Mouse (Mus musculus) G1E (cell line): ENCODE results near the gene Luzp1.

Experiments used
- CTCF ChIP-seq: IDR thresholded peaks from 2 replicates; pipeline ENCODE4 v1.5.1; 2012; ENCODE audit warnings: low read depth, low read length, inconsistent platforms, mixed read lengths
- GATA2 ChIP-seq: IDR thresholded peaks from 2 replicates; pipeline ENCODE4 v1.6.1; 2012; ENCODE audit warnings: low read depth, low read length, inconsistent platforms, borderline replicate concordance
- TAL1 ChIP-seq: conservative IDR thresholded peaks from 2 replicates; pipeline ENCODE4 v1.6.1; 2012; ENCODE audit warnings: low read depth, low read length, inconsistent platforms, mixed read lengths

- TF ChIP-seq CTCF (no peak), GATA2 (no peak), TAL1 (no peak)
These were observed 11.3 kb upstream of the Luzp1 start for GRCm38 (mm10) chr4:136458276-136458675.
